Mouse (Mus musculus): Measurements from ENCODE around the gene Hectd1.

Hectd1 gene

DNA sequence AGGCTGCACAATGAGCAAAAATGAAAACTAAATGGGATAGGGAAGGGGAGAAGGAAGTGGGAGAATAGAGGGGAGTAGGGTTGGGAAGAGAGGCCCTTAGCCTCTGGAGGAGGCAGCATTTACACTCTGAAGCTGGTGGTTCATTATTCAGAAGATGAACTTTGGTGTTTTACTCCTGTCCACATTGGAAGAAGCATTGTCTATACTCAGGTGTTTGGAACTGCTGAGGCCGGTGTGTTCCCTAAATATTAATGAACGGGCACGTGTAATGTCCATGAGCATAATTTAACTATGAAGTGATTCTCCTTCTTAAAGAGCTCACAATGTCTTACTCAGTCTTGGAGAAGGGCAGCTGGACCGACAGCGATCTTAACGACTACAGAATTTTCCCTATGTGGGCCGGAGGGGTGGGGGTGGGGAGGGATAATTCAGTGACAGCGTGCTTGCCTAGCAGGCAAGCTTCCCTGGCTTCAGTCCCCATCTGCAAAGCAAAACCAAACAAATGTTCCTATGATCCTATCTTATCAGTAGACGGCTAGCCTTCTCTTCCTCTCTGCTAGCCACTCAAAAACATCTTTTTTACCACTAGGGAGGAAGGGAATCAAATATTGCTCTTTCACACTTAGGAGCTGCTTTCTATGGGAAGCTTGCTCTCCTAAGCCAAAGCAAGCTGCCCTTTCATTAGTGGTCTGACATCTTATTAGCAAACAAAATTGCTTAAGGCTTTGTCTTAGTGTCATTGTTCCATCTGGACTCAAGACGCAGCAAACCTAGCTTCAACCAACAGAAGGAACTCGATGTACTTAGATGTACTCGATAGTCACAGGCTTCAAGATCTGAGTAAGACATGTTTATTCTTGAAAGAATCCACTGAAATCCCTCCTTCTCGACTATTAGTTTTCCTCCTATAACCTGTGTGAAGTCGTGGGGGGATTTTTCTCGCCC is 14.5 kb upstream of the Hectd1 start:
- in situ Hi-C loops (cut with MseI, MboI), result no loop called here

DNA sequence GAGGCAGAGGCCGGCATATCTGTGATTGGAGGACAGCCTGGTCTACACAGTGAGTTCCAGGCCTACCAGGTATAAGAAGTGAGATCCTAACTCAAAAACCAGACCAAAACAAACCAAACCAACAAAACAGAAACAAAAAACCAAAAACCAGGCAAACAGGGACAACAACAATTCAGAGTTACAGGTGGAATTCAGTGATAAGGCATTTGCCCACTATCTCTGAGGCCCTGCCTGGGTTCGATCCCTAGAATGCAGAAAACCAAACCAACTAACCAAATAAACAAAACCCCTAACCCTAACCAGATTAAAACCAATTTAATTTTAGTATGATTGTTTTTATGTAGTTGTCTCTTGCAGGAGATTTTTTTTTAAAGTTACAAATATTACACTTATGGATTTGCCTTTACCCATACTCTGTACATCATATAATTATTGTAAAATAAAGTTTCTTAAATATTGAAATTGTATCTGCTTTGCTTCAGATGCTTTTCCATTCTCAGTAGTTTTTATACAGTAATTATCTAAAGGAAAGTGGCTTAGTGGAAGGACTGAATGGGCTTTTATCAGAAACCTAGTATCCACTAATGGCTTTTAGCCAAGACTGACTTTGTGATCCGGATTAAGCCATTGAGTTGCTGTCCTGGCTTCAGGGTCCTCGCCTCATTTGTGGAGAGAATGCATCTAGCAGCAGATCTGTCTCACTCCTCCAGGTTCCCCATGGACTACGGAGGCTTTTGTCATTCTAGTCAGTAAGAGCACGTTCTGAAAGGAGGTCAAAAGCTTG is 12.9 kb upstream of the Hectd1 start:
- in situ Hi-C loops (cut with MseI, MboI), result no loop called here

DNA sequence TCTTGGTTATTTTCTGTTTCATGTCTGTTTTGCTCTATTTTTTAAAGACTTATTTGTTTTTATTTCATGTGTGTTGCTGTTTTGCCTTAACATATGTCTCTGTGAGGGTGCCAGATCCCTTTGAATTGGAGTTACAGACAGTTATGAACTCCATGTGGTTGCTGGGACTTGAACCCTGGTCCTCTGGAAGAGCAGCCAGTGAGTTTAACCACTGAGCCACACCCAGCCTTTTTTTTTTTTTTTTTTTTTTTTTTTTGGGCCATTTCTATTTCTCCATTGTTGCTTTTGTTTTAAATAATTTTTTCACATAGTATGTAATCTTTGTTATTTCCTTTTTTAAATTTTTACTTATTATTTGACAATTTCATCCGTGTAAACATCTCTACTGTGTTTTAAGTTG is 10.5 kb upstream of the Hectd1 start:
- in situ Hi-C loops (cut with MseI, MboI), result no loop called here

GRCm38 (mm10) chr12:51835219-51835618 is 5.9 kb upstream of the Hectd1 start:
- in situ Hi-C loops (cut with MseI, MboI), result no loop called here

DNA sequence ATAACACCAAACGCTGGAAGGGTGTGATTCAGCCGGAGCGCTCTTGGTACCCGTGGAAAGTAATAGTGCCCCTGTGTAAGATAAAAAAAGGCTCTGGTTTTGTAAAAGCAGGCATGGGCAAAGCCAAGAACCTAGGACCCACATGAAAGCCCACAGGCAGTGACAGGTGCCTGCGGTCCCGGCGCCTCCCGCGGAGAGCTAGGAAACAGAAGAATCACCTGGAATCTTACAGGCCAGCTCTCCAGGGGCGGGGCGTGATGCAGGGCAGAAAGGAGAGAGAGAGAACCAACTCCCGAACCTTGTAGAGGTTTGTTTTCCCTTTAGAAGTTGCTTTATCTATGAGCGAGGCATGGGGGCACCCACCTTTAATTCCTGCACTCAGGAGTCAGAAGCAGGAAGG is 2.6 kb upstream of the Hectd1 start:
- in situ Hi-C loops (cut with MseI, MboI), result no loop called here

DNA sequence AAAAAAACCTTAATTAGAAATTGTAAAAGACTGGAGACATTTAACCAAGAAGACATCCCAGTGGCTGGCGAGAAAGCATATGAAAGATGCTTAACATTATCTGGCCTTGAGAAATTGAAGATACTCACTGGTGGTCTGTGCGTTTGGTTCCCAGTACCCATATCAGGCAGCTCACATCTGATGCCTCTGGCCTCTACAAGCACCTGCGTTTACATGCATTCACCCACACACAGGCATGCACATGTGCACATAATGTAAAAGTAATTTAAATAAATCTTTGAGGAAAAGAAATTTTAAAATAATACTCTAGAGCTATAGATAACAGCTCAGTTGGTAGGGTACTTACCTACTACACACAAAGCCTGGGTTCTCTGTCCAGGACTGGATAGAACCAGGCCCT is 2.0 kb upstream of the Hectd1 start:
- in situ Hi-C loops (cut with MseI, MboI), result no loop called here

DNA sequence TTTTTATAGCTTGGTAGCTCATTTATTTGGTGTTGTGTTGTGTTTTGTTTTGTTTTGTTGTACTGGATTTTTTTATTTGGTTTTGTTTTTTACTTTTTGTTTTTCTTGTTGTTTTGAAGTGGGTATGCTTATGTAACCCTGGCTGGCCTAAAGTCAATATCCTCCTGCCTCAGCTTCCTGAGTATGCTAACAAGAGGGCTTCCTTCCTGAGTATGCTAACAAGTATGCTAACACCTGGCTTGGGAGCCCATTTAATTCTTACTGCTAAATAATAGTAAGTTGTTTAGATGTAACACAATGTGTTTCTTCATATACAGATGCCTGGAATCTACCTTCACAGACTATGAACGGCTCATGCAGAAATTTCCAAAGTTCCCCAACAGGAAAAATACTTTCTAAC is 1.3 kb upstream of the Hectd1 start:
- in situ Hi-C loops (cut with MseI, MboI), result no loop called here

DNA sequence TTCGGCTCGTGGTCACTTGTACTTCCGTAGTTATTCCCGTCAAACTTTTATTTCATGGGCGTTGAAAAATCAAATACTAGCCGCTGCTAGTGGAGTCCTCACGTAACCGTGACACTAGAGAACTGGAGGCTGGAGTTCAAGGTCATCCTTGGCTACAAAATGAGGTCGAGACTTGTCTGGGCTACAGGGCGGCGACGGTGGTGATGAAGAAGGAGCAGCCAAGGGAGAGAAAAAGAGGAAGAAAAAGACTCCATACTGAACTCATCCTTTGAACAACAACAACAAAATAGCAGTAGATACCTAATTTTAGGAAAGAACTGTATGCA is 704 bp upstream of the Hectd1 start:
- in situ Hi-C loops (cut with MseI, MboI), result no loop called here

DNA sequence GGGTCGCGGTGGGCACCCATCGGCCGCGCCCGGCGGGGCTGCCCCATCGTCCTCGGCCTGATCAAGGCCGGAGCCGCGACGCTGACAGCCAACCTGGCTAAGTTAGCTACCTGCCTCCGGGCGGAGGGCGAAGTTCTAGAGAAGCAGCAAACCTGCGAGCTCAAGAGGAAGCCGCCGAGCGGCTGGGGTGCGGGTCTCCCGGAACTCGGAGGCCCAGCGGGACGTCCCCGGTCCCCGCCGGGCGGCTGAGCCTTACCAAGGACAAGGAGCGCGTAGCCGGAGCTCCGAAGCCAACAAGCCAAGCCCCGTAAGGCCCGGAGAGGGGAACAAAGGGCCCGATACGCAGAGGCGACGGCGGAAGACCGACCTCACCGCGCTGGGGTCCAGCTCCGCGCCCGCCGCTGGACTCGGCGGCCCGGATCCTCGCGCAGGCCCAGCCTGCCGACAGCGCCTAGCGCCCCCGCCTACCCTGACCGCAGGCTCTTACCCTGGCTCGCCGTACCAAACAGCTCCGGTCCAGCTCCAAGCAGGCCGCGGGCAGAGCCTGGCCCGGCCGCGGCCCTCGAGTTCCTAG is 533 bp downstream of the Hectd1 start:
- in situ Hi-C loops (cut with MseI, MboI), result no loop called here

- in situ Hi-C loops (cut with MseI, MboI), result no loop called here
Measured at GRCm38 (mm10) chr12:51827958-51828650, 1.2 kb downstream of the Hectd1 start.

DNA sequence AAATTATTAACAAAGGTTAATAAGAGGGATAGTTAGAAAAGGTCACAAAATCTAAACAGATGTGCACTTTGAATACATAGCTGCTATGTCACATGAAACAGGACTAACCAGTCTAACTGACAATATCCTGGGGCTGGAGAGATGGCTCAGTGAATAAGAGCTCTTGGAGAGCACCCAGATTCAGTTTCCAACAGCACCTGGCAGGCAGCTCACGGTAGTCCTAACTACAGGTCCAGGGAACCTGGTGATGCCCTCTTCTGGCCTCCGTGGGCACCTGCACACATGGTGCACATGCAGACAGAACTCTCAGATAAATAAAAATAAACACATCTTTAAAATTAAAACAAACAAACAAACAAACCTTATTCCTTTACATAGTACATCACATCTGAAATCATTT is 4.0 kb downstream of the Hectd1 start:
- in situ Hi-C loops (cut with MseI, MboI), result no loop called here

DNA sequence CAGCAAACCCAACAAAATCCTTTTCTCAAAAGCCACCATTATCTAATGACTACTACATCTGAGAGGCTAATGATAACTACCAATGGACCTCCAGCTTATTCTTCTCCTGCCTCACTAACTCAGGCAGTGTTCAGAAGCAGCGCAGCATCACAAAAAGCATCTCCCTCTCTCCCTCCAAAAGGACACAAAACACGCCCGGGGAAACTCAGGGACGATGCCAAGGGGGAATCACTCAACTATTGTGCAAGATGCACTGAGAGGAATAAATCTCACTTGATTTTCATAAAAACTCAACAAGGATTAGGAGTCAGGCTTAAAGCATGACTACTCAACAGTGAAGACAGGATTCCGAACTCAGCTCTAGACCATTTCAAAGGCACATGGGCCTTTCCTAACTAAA is 6.0 kb downstream of the Hectd1 start:
- in situ Hi-C loops (cut with MseI, MboI), result no loop called here

DNA sequence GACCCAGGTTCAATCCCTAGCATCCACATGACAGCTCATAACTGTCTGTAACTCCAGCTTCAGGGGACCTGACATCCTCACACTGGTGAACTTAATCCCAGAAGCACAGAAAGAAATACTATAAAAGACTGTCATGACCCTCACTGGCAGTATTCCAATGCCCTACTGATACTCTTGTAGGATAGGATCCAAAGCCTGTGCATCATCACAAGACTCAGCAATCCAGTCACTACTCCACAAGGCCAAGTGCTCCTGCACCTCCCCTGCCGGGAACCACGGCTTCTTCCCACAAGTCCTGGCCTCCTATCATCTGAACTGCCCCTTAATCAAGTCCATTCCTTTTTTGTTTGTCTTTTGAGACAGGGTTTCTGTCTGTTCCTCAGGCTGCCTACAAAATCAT is 6.5 kb downstream of the Hectd1 start:
- in situ Hi-C loops (cut with MseI, MboI), result no loop called here

DNA sequence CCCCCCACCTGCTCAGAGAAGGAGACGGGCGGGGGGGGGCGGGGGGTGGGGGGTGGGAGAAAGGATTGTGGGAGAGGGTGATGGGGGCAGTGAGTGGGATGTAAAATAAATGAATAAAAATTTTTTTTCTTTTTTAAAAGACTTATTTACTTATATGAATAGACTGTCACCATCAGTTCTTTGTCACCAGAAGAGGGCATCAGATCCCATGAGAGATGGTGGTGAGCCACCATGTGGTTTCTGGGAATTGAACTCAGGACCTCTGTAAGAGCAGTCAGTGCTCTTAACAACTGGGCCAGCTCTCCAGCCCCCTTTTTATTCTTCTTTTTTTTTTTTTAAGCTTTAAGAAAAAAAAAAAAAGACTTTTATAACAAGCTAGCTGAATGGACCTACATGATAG is 7.1 kb downstream of the Hectd1 start:
- in situ Hi-C loops (cut with MseI, MboI), result no loop called here

DNA sequence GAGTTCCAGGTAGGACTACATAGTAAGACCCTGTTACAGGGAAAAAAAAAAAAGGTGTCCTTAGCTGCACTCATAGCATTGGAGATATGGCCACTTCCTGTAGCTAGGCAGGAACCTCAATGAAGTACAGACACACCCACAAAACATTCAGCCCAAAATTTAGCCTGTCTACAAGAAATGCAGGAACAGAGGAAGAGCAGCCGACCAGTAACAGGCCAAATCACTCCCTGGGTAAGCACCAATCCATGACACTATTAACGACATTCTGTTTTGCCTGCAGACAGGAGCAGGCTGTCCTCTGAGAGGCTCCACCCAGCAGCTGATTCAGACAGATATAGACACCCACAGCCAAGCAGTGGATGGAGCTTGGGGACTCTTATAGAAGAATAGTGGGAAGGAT is 8.1 kb downstream of the Hectd1 start:
- in situ Hi-C loops (cut with MseI, MboI), result no loop called here

DNA sequence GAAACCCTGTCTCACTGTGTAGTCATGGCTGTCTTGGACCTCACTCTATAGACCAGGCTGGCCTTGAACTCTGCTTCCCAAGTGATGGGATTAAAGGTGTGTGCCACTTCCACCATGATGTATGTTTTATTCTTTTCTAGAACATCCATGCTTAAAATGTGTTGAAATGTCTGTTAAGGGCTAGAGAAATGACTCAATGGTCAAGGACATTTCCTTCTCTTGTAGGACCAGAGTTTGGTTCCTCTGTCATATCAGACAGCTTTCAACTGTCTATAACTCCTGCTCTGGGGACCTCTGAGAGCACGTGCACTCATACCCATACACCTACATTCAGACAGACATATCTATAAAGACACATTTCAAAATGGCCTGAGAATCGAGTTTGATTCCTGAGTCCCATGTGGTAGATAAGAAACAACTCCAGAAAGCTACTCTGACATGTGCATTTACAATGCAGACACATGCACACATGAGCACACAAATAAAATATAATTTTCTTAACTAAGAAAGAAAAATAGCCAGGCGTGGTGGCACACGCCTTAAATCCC is 9.3 kb downstream of the Hectd1 start:
- in situ Hi-C loops (cut with MseI, MboI), result no loop called here

- in situ Hi-C loops (cut with MseI, MboI), result no loop called here
Measured at GRCm38 (mm10) chr12:51817815-51818613, 11.3 kb downstream of the Hectd1 start.

DNA sequence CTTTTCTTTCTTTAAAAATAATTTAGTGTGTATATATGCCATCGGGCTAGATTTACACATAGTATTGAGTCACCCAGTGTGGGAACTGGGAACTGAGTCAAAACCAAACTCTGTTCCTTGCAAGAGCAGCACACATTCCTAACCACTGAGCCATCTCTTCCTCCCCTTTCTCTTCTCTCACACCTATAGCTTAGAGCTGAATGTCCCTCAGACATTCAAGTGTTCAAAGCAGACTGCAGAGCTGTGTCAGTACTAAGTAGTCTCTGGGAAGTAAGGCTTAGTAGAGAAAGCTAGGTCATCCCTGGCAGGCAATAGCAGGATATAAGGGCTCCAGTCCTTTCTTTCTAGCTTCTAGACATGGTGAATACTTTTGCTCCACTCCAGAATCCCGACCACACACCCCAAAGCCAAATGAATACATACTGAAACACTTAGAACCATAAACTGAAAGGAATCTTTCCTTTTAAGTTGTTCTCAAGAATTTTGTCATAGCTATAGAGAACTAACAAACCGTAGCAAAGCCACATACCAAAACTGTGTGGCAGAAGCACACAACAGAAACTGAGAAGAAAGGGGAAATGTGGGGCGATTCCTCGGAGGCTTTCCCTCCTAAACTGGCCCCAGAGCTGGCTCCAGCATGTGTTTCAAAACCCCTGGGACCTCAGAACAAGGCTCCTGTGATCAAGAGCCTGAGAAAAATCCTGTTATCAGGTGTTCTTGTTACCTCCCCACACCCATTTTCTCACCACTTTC is 17.8 kb downstream of the Hectd1 start:
- in situ Hi-C loops (cut with MseI, MboI), result no loop called here

GRCm38 (mm10) chr12:51810564-51810963 is 18.8 kb downstream of the Hectd1 start:
- in situ Hi-C loops (cut with MseI, MboI), result no loop called here

- in situ Hi-C loops (cut with MseI, MboI), result no loop called here
Measured at GRCm38 (mm10) chr12:51784842-51785241, 44.5 kb downstream of the Hectd1 start.
